Mouse (Mus musculus) liver (tissue): ENCODE measurements around the gene Tars2.
"Not testable (repeated sequence)": the region's sequence is repeated elsewhere in the genome, so short reads cannot be mapped to it uniquely, and the experiment has no call there.

Experiments used
- DNase-seq: peaks from one replicate; pipeline ENCODE4 v3.0.0-alpha.2; 2020; ENCODE audit warnings: mixed read lengths

The Tars2 gene

DNA sequence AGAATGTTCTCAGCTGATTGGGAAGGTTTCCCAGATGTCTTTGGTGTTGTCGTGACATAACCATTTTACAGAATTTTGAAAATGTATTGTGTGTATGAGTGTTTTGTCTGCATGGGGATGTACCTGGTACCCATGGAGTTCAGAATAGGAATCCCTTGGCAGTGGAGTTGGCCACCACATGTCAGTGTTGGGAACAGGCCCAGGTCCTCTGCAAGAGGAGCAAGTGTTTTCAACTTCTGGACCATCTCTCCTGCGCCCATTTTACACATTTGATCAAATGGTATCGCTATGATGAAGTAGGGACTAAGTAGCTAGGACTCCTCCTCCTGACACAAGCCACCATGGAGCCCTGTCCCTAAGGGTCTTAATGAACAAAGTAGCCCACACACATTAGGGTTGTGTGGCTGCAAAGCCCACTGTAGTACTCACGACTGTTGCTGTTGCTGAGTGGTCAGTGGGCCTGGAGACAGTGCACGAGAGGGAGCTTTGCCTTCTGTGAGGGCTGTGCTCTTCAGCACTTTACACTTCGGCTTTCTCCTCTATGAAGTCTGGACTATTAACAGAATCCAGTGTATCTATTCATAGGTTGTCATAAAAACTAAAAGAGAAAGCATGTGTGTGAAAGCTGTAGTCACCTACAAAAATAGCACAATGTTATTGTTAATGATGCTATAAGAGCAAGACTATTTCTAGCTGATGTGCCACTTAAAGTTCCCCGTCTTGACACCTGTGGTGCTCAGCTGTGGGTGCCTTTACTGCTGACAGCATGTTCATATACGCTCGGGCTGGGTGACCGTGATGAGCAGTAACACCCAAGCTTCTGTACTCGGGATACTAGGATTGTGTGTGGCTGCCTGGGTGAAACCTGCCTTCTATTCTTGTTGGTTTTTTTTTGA, 65.0 kb downstream of the Tars2 start:
- DNase-seq: no peak

DNA sequence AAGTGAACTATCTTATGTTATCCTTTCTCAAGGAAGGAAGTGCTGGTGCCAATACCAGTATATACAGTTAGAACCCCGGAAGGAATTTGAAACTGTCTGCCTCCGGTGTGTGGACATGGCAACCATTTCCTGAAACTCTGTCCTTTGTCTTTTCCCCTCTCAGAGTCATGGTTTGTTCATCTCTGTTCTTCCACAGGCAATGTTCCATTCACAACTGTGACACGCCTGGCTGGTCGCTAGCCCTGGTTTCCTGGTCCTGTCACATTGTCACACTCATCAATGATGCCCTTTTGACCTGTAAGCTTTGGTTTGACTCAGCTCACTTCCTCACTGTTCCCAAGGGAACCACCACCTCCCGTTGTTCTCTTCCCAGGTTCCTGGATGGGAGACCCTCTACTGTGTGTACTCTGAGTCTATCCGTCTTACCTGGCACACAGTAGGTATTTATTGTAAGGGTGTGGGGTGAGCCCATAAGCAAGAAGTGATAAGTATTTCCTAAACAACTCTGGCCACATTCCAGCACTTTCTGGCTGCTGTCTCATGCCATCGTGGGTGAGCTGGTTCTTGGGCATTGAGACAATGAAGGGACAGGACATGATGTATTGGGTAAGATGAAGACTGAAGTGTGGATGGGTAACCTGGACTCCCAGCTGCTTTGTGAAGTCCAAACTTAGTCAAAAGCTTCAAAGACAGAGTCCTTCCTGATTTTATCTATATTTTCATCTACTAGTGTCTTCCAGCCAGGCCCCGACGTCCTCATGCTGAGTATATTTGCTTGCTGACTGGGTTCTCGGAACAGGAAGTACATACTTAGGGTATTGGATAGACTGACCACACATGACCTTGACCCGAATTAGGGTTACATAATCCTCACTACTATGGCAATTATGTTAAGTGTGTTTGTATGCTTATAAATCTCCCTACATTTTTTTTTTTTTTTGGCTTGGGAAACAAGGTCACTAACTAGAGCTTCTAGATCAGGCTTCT, 65.9 kb downstream of the Tars2 start:
- DNase-seq: no peak

DNA sequence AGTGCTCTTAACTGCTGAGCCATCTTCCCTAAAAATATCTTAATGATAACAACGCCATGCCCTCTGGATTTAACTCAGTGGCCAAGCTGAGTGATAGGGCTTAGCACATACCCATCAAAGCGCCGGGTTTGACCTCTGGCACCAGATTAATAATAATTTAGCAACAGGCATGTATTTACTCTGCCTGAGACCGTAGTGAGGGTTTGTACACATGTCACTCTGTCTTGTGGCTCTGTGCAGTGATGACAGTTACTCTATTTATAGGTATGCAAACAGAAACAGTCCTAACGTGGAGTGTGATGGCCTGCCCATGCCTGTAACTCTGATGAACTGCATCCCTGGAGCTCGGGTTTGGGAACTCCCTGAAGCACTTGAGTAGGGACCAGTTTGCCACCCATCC, 67.3 kb downstream of the Tars2 start:
- DNase-seq: no peak

DNA sequence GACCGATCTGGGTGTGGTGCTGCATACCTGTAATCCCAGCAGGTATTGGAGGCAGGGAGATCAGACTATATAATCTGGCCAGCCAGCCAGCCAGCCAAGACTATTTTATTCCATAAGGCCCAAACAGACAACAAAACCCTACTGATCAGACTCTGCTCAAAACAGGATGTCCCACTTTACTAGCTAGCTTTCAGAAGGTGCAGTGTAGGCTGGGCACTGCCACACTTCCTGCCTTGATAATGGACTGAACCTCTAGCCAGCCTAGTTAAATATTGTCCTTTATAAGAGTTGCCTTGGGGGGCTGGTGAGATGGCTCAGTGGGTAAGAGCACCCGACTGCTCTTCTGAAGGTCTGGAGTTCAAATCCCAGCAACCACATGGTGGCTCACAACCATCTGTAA, 69.5 kb downstream of the Tars2 start:
- not testable (repeated sequence) for DNase-seq
